Mouse (Mus musculus): Measurements from ENCODE around the gene Adcyap1. TPM values are rescaled to one million over a fixed set of nuclear protein-coding genes. Genes with fewer than 3 reads are reported as not detected.
A peak's percentile ranks its signal among the peaks of the same experiment; 100 is the strongest.

Adcyap1 gene
- polyA plus RNA-seq, 1 experiment from 2014 or later: 1.4 TPM

DNA sequence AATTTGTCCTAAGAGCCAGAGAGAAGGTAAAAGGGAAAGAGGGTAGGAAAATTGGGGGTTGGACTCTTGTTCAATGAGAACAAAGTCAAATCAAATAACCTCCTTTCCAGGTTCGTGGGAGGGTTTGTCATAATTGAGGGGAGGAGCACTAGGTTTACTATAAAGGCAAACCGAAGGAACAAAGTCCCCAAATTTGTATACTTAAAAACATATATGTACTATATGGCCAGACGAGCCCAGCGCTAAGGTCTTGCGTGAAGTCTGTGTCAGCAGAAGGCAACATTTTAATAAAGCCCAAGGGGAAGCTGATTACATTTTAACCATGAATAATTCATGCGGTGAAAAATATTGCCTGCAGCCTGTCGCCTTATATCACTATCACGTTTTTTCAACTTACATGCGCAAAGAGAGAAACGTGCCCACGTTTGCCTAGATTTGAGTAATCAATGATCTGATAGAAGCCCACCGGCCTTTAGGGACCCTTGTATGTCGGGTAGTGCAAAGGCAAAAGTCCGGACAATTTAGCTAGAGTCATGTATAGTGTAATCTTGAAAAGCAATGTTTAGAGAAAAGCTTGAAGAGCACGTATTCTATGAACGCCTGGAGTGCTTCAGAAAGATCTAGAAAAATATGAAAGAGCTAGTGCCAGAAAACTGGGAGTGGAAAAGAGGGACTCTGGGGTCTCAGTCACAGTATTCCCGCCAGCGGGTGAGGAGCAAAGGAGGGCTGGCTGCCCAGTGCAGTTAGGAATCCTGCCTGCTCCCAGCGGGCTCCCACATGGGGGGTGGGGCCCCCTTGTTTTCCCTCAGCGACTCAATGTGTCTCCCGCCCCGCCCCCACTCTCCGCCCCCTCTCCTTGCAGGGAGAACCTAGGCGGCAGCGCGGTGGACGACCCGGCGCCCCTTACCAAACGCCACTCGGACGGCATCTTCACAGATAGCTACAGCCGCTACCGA is 4.5 kb downstream of the Adcyap1 start:
- Histone ChIP-seq H3K27me3 (peaks cover 66% of the 10 kb centered on the region), H3K4me2 (peak overlapping the region; percentile 66), H3K4me1 (peaks cover 31% of the 10 kb centered on the region), H3K36me3 (no peaks in the 10 kb centered on the region), H3K27ac (no peak overlapping the region), H3K4me3 (peak overlapping the region; percentile 38), H3K9ac (no peak overlapping the region), H3K9me3 (no peaks in the 10 kb centered on the region)
- 1% methylated on average over 34 of the region's 34 CpGs for WGBS
- no peak for ATAC-seq (ENCODE audit: insufficient number of reproducible peaks, low FRiP score, low TSS enrichment, low read depth)

DNA sequence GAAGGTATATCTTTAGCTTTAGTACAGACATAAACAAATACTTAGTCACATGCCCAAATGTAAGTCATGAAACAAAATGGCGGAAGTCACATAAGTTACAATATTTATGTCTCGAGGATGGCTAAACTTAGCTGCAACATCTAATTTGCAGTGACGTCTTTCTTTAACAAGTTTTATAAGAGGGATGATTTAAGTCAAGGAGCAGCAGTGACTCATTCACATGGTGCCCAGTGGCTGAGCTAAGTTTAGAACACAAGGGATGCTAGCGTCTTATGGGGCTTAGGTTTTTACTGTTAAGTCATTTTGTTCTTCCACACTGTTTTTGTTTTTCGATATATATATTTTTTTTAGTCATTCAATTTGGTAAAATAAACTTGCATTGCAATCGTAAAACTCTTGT is 19.0 kb downstream of the Adcyap1 start:
- H3K27me3 ChIP-seq: no peaks in the 10 kb centered on the region
- no peak overlapping the region for H3K9ac ChIP-seq
- H3K9me3 ChIP-seq: no peaks in the 10 kb centered on the region
- no peak overlapping the region for H3K4me3 ChIP-seq
- no peak for ATAC-seq (ENCODE audit: insufficient number of reproducible peaks, low FRiP score, low TSS enrichment, low read depth)
- H3K36me3 ChIP-seq: no peaks in the 10 kb centered on the region
- 51% methylated on average over 6 of the region's 6 CpGs for WGBS
- no peak overlapping the region for H3K27ac ChIP-seq
- H3K4me2 ChIP-seq: no peak overlapping the region
- H3K4me1 ChIP-seq: no peaks in the 10 kb centered on the region

DNA sequence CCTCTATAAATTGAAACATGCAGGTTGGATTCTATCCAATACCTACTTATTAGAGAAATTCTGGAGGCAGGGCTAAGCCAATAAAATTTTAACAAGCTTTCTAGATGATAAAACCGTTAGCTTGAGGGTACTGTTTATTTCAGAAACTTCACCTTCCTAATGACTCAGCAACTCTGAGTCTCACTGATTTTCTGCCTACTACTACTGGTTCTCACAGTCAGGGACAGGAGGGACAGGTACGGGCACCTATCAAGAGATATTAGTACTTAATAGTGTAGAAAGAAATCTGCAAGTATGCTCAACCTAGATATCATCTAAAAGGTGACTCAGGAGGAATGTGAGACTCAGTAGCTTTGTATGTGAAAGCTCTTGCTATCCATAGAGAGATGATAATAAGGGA is 19.8 kb downstream of the Adcyap1 start:
- Histone ChIP-seq H3K36me3 (no peaks in the 10 kb centered on the region), H3K4me2 (no peak overlapping the region), H3K4me3 (no peak overlapping the region), H3K9me3 (no peaks in the 10 kb centered on the region), H3K27me3 (no peaks in the 10 kb centered on the region), H3K9ac (no peak overlapping the region), H3K27ac (no peak overlapping the region), H3K4me1 (no peaks in the 10 kb centered on the region)
- no peak for ATAC-seq (ENCODE audit: insufficient number of reproducible peaks, low FRiP score, low TSS enrichment, low read depth)
- 27% methylated on average over 2 of the region's 2 CpGs for WGBS

DNA sequence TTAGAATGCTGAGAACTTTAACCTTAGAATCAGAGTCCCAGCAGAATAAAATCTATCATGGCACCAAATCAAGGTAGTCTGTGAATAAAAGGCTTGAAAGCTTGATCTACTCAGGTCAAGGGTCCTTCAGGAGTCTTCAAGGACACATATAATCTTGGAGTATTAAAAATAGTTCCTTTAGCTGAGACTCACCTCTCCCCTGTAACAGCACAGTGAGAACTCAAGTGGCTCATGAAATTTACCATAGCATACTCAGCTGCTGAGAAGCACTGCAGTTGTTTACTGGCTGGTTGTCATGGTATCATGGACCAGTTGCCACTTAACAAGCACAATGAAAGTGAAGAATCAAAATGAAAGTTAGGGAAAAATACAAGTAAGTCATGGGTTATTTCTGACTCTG is 38.5 kb downstream of the Adcyap1 start:
- Histone ChIP-seq H3K9me3 (no peaks in the 10 kb centered on the region), H3K9ac (no peak overlapping the region), H3K4me3 (no peak overlapping the region), H3K36me3 (no peaks in the 10 kb centered on the region), H3K27me3 (no peaks in the 10 kb centered on the region), H3K4me1 (no peaks in the 10 kb centered on the region), H3K27ac (no peak overlapping the region), H3K4me2 (no peak overlapping the region)
- ATAC-seq (ENCODE audit: insufficient number of reproducible peaks, low FRiP score, low TSS enrichment, low read depth): no peak
